Mouse (Mus musculus) embryonic facial prominence, embryonic 15.5 days (tissue): ENCODE results near the gene Ank2. TPM values are rescaled to one million over a fixed set of nuclear protein-coding genes. Genes with fewer than 3 reads are reported as not detected.

Experiments
- ATAC-seq: fragments of 200-750 bp; cut with Nextera tagmentation; 2 replicates; pipeline ENCODE4 v1.8.0; 2017; ENCODE audit warnings: low read depth, moderate TSS enrichment; ENCODE audit not compliant: insufficient number of reproducible peaks, low FRiP score, low TSS enrichment
- H3K27ac ChIP-seq: fragments of 300-500 bp; sonication (generic); replicated peaks from 2 replicates; pipeline ENCODE4 v1.5.1; 2015; ENCODE audit warnings: mild to moderate bottlenecking, inconsistent platforms
- H3K27me3 ChIP-seq: fragments of 300-500 bp; sonication (generic); 2 replicates; pipeline ENCODE4 v1.6.1; 2015; ENCODE audit warnings: inconsistent platforms
- H3K36me3 ChIP-seq: fragments of 300-500 bp; sonication (generic); 2 replicates; pipeline ENCODE4 v1.6.1; 2015; ENCODE audit warnings: mild to moderate bottlenecking, inconsistent platforms
- H3K4me1 ChIP-seq: fragments of 300-500 bp; sonication (generic); 2 replicates; pipeline ENCODE4 v1.6.1; 2015; ENCODE audit warnings: inconsistent platforms
- H3K4me2 ChIP-seq: fragments of 300-500 bp; sonication (generic); replicated peaks from 2 replicates; pipeline ENCODE4 v1.6.1; 2015; ENCODE audit warnings: mild to moderate bottlenecking, inconsistent platforms
- H3K4me3 ChIP-seq: fragments of 300-500 bp; sonication (generic); replicated peaks from 2 replicates; pipeline ENCODE4 v1.5.1; 2015; ENCODE audit warnings: mild to moderate bottlenecking, inconsistent platforms
- H3K9ac ChIP-seq: fragments of 300-500 bp; sonication (generic); 2 replicates; pipeline ENCODE4 v1.6.1; 2015; ENCODE audit warnings: inconsistent platforms
- H3K9me3 ChIP-seq: fragments of 300-500 bp; sonication (generic); replicated peaks from 2 replicates; pipeline ENCODE4 v1.6.1; 2016; ENCODE audit warnings: inconsistent platforms
- WGBS: fragments of 180-500 bp; shearing (Covaris S2); methylation state at CpG from one replicate; pipeline ENCODE4 v1.1.7; 2015; 5-methylcytosine and 5-hydroxymethylcytosine counted together
- polyA plus RNA-seq: library from polyadenylated mRNA; unstranded; fragments of >200 nt; fragmentation: Nextera tagmentation; extraction: Ambion mirVana; gene quantifications from 2 replicates; pipeline ENCODE4 v1.2.1, GENCODE M21; 2015

Gene Ank2
- polyA plus RNA-seq, 1 experiment from 2014 or later, result 32.4 TPM

GRCm38 (mm10) chr3:127224315-127225166, 274.6 kb downstream of the Ank2 start:
- Histone ChIP-seq H3K4me3 (no peak overlapping the region), H3K9me3 (no peaks in the 10 kb centered on the region), H3K4me2 (no peak overlapping the region), H3K9ac (no peak overlapping the region), H3K27ac (no peak overlapping the region), H3K27me3 (no peaks in the 10 kb centered on the region), H3K36me3 (no peaks in the 10 kb centered on the region), H3K4me1 (peaks cover 7% of the 10 kb centered on the region)
- ATAC-seq, result no peak
- 61% methylated on average over 13 of the region's 13 CpGs for WGBS

- no peaks in the 10 kb centered on the region for H3K27me3 ChIP-seq
- H3K9ac ChIP-seq, result no peak overlapping the region
- WGBS, result 79% methylated on average over 2 of the region's 2 CpGs
Measured at GRCm38 (mm10) chr3:127222086-127222485, 277.1 kb downstream of the Ank2 start.

GRCm38 (mm10) chr3:127220859-127221258, 278.3 kb downstream of the Ank2 start:
- Histone ChIP-seq H3K4me2 (no peak overlapping the region), H3K4me1 (peaks cover 2% of the 10 kb centered on the region; the same call in 1 of the 2 replicates)
- 90% methylated on average over 9 of the region's 9 CpGs for WGBS

More at GRCm38 (mm10) chr3:127222086-127222485, 277.1 kb downstream of the Ank2 start:
- H3K4me3 ChIP-seq, result no peak overlapping the region
- H3K4me1 ChIP-seq, result peaks cover 7% of the 10 kb centered on the region
- no peak for ATAC-seq
- no peaks in the 10 kb centered on the region for H3K9me3 ChIP-seq
- no peak overlapping the region for H3K27ac ChIP-seq
- H3K36me3 ChIP-seq, result no peaks in the 10 kb centered on the region
- H3K4me2 ChIP-seq, result no peak overlapping the region

GRCm38 (mm10) chr3:127213534-127213933, 285.6 kb downstream of the Ank2 start:
- Histone ChIP-seq H3K4me2 (no peak overlapping the region), H3K36me3 (no peaks in the 10 kb centered on the region), H3K27me3 (no peaks in the 10 kb centered on the region), H3K4me1 (no peaks in the 10 kb centered on the region), H3K9me3 (no peaks in the 10 kb centered on the region), H3K27ac (no peak overlapping the region), H3K4me3 (no peak overlapping the region), H3K9ac (no peak overlapping the region)
- ATAC-seq, result no peak
- WGBS, result 55% methylated on average over 5 of the region's 5 CpGs

More at GRCm38 (mm10) chr3:127220859-127221258, 278.3 kb downstream of the Ank2 start:
- no peak for ATAC-seq
- no peaks in the 10 kb centered on the region for H3K9me3 ChIP-seq
- H3K27ac ChIP-seq, result no peak overlapping the region
- no peak overlapping the region for H3K9ac ChIP-seq
- no peaks in the 10 kb centered on the region for H3K27me3 ChIP-seq
- H3K36me3 ChIP-seq, result no peaks in the 10 kb centered on the region
- H3K4me3 ChIP-seq, result no peak overlapping the region

- no peak overlapping the region for H3K27ac ChIP-seq
- H3K4me1 ChIP-seq, result no peaks in the 10 kb centered on the region
- ATAC-seq, result no peak
- H3K9me3 ChIP-seq, result no peaks in the 10 kb centered on the region
- H3K4me3 ChIP-seq, result no peak overlapping the region
- no peaks in the 10 kb centered on the region for H3K36me3 ChIP-seq
- H3K27me3 ChIP-seq, result no peaks in the 10 kb centered on the region
- H3K9ac ChIP-seq, result no peak overlapping the region
- 59% methylated on average over 3 of the region's 3 CpGs for WGBS
- H3K4me2 ChIP-seq, result no peak overlapping the region
Measured at GRCm38 (mm10) chr3:127211119-127211518, 288.0 kb downstream of the Ank2 start.

GRCm38 (mm10) chr3:127210552-127210951, 288.6 kb downstream of the Ank2 start:
- no peak overlapping the region for H3K9ac ChIP-seq
- H3K4me3 ChIP-seq, result no peak overlapping the region
- no peak overlapping the region for H3K4me2 ChIP-seq
- no peak overlapping the region for H3K27ac ChIP-seq
- 60% methylated on average over 4 of the region's 4 CpGs for WGBS
- H3K27me3 ChIP-seq, result no peaks in the 10 kb centered on the region
- H3K4me1 ChIP-seq, result no peaks in the 10 kb centered on the region
- H3K36me3 ChIP-seq, result no peaks in the 10 kb centered on the region
- ATAC-seq, result no peak
- H3K9me3 ChIP-seq, result no peaks in the 10 kb centered on the region

- Histone ChIP-seq H3K27me3 (no peaks in the 10 kb centered on the region), H3K27ac (no peak overlapping the region), H3K4me1 (no peaks in the 10 kb centered on the region), H3K9me3 (no peaks in the 10 kb centered on the region), H3K4me3 (no peak overlapping the region), H3K4me2 (no peak overlapping the region), H3K9ac (no peak overlapping the region), H3K36me3 (no peaks in the 10 kb centered on the region)
- 86% methylated on average over 5 of the region's 5 CpGs for WGBS
- ATAC-seq, result no peak
Measured at GRCm38 (mm10) chr3:127208871-127209270, 290.3 kb downstream of the Ank2 start.

- no peak overlapping the region for H3K4me3 ChIP-seq
- H3K9ac ChIP-seq, result no peak overlapping the region
- H3K4me1 ChIP-seq, result no peaks in the 10 kb centered on the region
- H3K9me3 ChIP-seq, result no peaks in the 10 kb centered on the region
- H3K27ac ChIP-seq, result no peak overlapping the region
- H3K4me2 ChIP-seq, result no peak overlapping the region
- H3K27me3 ChIP-seq, result no peaks in the 10 kb centered on the region
- no peak for ATAC-seq
- no peaks in the 10 kb centered on the region for H3K36me3 ChIP-seq
- WGBS, result 85% methylated on average over 5 of the region's 5 CpGs
Measured at GRCm38 (mm10) chr3:127205883-127206434, 293.2 kb downstream of the Ank2 start.

- WGBS, result 44% methylated on average over 11 of the region's 11 CpGs
- no peak for ATAC-seq
- no peak overlapping the region for H3K9ac ChIP-seq
Measured at GRCm38 (mm10) chr3:127202484-127203115, 296.6 kb downstream of the Ank2 start.

GRCm38 (mm10) chr3:127200789-127201188, 298.4 kb downstream of the Ank2 start:
- H3K4me1 ChIP-seq, result no peaks in the 10 kb centered on the region
- 76% methylated on average over 3 of the region's 3 CpGs for WGBS
- no peaks in the 10 kb centered on the region for H3K36me3 ChIP-seq
- H3K9me3 ChIP-seq, result no peaks in the 10 kb centered on the region
- no peak for ATAC-seq
- no peak overlapping the region for H3K4me2 ChIP-seq
- H3K27ac ChIP-seq, result no peak overlapping the region
- H3K9ac ChIP-seq, result no peak overlapping the region
- no peaks in the 10 kb centered on the region for H3K27me3 ChIP-seq
- no peak overlapping the region for H3K4me3 ChIP-seq

More at GRCm38 (mm10) chr3:127202484-127203115, 296.6 kb downstream of the Ank2 start:
- Histone ChIP-seq H3K27me3 (no peaks in the 10 kb centered on the region), H3K4me3 (no peak overlapping the region), H3K27ac (no peak overlapping the region), H3K4me2 (no peak overlapping the region), H3K36me3 (no peaks in the 10 kb centered on the region), H3K9me3 (no peaks in the 10 kb centered on the region), H3K4me1 (no peaks in the 10 kb centered on the region)

- no peak overlapping the region for H3K4me2 ChIP-seq
- no peak for ATAC-seq
- no peak overlapping the region for H3K27ac ChIP-seq
- WGBS, result 88% methylated on average over 9 of the region's 9 CpGs
- H3K9ac ChIP-seq, result no peak overlapping the region
- no peak overlapping the region for H3K4me3 ChIP-seq
- no peaks in the 10 kb centered on the region for H3K36me3 ChIP-seq
- H3K4me1 ChIP-seq, result no peaks in the 10 kb centered on the region
- H3K27me3 ChIP-seq, result no peaks in the 10 kb centered on the region
- H3K9me3 ChIP-seq, result no peaks in the 10 kb centered on the region
Measured at GRCm38 (mm10) chr3:127199112-127199665, 300.0 kb downstream of the Ank2 start.
